Mouse (Mus musculus): ENCODE data around the gene Hcar2. TPM values are rescaled to one million over a fixed set of nuclear protein-coding genes. Genes with fewer than 3 reads are reported as not detected.
A peak's percentile ranks its signal among the peaks of the same experiment; 100 is the strongest.

Hcar2 gene
- total RNA-seq, 2 experiments from 2014 or later, result 0.96 to 1.8 TPM

- DNase-seq (ENCODE audit: low spot score in 2 of 2), result no peak
These were observed 2.6 kb downstream of the Hcar2 start for GRCm38 (mm10) chr5:123862374-123863350.

DNA sequence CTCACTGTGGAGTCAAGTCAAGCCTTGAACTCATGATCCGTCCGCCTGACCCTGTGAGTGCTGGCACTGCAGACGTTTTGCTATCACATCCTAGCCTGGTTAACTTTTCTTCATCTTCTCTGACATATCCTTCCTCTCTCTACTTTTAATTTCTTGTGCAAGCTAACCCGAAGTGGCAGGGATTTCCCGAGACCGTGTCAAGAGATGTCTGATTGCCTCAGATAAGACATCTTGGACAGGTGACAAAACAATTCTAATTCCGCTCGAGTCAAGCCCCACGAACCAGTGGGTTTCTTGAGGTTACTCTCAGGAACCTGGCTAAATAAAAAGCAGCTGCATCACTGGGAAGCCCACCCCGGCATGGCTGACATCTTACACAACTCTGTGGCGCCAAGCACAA is 6.5 kb downstream of the Hcar2 start:
- no peak for DNase-seq (ENCODE audit: low spot score in 2 of 2)

DNA sequence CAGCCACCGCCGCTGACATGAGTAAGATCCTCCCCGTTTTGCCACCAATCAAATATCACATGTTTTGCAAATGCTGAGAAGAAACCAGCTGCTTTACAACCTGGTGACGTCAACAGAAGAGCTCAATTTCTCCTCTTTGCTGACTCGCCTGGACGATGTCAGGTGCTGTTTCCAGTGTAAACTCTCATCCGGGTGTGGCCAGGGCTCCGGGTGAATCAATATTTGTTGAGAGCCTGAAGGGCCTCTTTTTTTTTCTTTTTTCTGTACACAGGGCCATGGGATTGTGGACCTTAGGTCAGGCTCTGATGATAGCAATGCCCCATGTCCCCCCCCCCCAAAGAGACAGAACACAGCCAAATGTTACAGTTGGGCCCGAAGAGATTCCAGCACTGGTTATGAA is 10.8 kb downstream of the Hcar2 start:
- DNase-seq (ENCODE audit: low spot score in 2 of 2), result no peak

DNA sequence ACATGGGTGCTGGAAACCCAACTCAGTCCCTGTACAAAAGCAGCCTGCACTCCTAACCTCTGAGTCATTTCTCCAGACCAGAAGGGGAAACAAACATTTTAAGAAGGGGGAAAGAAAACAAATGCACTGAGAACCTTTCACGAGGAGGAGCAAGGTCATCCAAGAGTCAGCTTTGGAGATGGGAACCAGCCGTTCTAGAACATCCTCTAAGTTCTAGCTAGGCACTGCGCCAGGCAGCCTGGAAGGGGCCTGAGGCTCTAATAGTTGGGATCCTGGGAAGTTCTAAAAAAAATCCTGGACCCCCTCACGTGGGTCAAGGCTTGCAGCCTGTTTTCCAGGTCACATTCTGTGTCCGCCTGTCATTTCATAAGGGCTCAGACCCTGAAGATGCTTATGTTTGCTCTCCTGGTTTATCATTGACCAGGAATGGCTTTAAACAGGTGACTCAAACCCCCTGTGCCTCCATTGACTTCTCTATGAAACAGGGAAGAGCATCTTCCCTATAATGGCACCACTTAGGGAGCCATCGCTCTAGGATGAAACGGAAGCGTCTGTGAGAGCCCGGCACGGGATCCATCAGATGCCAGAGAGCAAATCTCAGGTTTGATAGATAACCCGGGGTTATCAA is 11.3 kb downstream of the Hcar2 start:
- DNase-seq (ENCODE audit: low spot score in 2 of 2), result no peak

GRCm38 (mm10) chr5:123851398-123851797 is 13.9 kb downstream of the Hcar2 start:
- DNase-seq (ENCODE audit: low spot score in 2 of 2), result no peak

GRCm38 (mm10) chr5:123844316-123844715 is 21.0 kb downstream of the Hcar2 start:
- no peak for DNase-seq (ENCODE audit: low spot score in 2 of 2)

- DNase-seq (ENCODE audit: low spot score in 2 of 2), result no peak
These were observed 21.5 kb downstream of the Hcar2 start for GRCm38 (mm10) chr5:123843816-123844215.

DNA sequence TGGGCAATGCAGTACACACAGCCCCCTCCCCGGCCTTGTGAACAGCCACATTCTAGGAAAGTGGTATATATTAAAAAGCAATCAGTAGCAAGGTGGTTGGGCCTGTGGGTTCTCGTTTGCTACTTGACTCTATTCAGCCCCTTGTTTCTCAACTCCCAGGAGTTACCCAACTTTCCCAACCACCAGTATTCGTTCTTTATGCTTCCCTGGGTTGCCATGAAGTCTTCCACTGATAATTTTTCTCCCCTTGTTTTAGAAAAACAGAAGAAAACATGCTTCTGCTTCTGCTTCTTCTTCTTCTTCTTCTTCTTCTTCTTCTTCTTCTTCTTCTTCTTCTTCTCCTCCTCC is 22.4 kb downstream of the Hcar2 start:
- DNase-seq (ENCODE audit: low spot score in 2 of 2), result no peak

DNA sequence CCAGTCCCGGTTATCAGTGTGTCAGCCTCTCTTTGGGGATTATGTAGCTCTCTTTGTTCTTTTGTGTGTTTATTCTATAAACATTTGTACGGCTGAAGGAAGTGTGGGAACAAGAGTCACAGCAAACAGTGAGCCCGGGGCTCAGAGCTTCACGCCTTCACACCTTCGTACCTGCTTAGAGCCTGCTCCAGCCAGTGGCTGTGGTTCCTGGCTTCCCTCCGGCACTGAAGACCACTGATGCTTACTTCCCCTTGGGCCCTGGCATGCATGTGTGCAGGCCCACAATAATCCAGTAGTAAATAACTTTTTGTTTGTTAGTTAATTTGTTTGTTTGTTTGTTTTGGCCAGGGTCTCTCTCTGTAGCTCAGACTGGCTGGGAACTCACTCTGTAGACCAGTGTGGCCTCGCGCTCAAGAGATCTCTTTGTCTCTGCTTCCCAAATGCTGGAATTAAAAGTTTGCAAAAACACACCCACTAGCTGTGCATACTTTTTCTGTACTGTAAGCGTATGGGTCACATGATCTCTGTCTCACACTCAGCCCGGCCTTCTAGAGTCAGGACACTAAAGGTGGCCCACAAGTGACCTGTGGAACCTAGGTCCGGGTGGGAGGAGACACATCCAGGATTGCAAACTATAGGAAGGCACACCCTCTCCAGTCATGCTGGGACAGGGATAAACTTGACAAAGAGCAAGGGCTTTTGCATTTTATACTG is 22.9 kb downstream of the Hcar2 start:
- no peak for DNase-seq (ENCODE audit: low spot score in 2 of 2)

- DNase-seq (ENCODE audit: low spot score in 2 of 2), result no peak
These were observed 27.9 kb downstream of the Hcar2 start for GRCm38 (mm10) chr5:123837371-123837770.

GRCm38 (mm10) chr5:123834836-123835235 is 30.5 kb downstream of the Hcar2 start:
- DNase-seq (ENCODE audit: low spot score in 2 of 2), result no peak

- DNase-seq (ENCODE audit: low spot score in 2 of 2), result no peak
These were observed 33.0 kb downstream of the Hcar2 start for GRCm38 (mm10) chr5:123832309-123832708.

GRCm38 (mm10) chr5:123827659-123828091 is 37.6 kb downstream of the Hcar2 start:
- DNase-seq (ENCODE audit: low spot score in 2 of 2), result peak in 1 of 2 experiments; percentile 29

GRCm38 (mm10) chr5:123822706-123823105 is 42.6 kb downstream of the Hcar2 start:
- DNase-seq (ENCODE audit: low spot score in 2 of 2), result no peak

DNA sequence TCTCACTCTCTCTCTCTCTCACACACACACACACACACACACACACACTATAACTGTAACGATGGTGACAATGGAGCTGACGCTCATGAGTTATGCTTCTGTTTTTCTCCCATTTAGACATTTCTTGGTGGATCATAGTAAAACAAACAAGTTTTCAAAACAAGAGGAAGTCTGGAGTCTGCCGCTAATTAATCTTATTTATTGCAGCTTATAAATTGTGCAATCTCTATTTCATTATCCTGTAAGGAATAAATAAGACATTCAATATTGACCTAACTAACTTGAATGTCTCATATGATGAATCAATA is 44.1 kb downstream of the Hcar2 start:
- no peak for DNase-seq (ENCODE audit: low spot score in 2 of 2)

GRCm38 (mm10) chr5:123820501-123821263 is 44.6 kb downstream of the Hcar2 start:
- no peak for DNase-seq (ENCODE audit: low spot score in 2 of 2)

DNA sequence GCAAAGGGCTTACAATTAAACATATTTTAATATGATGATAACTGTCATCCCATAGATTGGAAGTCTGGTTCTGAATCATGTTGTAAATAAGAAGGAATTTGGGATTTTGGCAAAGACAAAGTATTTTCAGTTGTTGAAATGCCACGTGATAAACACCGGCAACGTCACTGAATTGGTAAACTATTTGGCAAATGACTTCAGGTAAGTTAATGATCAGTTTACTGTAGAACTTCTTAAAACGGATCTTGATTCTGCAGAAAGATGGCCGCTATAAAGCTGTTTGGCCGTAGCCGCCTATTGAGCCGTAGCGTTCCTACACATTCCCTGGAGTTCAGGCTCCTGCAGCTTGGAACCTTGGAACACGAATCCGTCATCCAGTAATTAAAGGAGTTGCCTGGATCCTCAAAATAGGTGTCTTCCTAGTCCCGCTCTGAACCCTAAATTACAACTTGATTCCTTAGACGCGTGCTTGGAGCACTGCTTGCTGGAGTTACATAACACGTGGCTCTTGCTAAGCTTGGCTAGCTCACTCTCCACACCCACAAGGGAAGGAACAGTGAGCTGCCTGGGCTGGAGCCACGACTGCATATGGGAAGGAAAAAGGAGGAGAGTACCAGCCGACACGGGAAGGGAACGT is 46.2 kb downstream of the Hcar2 start:
- no peak for DNase-seq (ENCODE audit: low spot score in 2 of 2)

GRCm38 (mm10) chr5:123816891-123817290 is 48.4 kb downstream of the Hcar2 start:
- DNase-seq (ENCODE audit: low spot score in 2 of 2), result no peak
